In genomic region chr1:171826164-171826563, GRCm38 (mm10) we compare ENCODE assay signal across 7 mouse cellular contexts. TPM values are rescaled to one million over a fixed set of nuclear protein-coding genes. Genes with fewer than 3 reads are reported as not detected.
DNase-seq lines count a peak whose midpoint lies in the region; ATAC-seq and TF ChIP-seq lines count a peak whose summit lies in the region.

No protein-coding gene starts in this region.

- 0 out of 2 replicates have a peak, but pooled peaks cover 4% of the 10 kb centered on the region for H3K4me1 ChIP-seq in E14TG2a.4 (replicated peaks; ENCODE audit: low read depth, low read length)
- H3K4me1 ChIP-seq in forebrain, embryonic 16.5 days (replicated peaks; ENCODE audit: control insufficient read depth, insufficient read depth, low read length) = no peaks in the 10 kb centered on the region

- peak; percentile 91 for ATAC-seq in megakaryocyte-erythroid progenitor cell, adult 5-6 weeks (replicated peaks; ENCODE audit: low FRiP score, low TSS enrichment, poor library complexity, severe bottlenecking)
- no peak for ATAC-seq in forebrain, embryonic 16.5 days

- no peaks in the 10 kb centered on the region for H3K27me3 ChIP-seq in E14TG2a.4 (ENCODE audit: insufficient read depth, low read length)
- no peaks in the 10 kb centered on the region for H3K27me3 ChIP-seq in forebrain, embryonic 16.5 days (replicated peaks; ENCODE audit: control insufficient read depth, insufficient read depth, low read length)

- DNase-seq in left cerebral cortex, adult 2 months (ENCODE audit: extremely low spot score in 1 of 2, low spot score in 2 of 2) = no peak
- DNase-seq in left cerebral cortex, adult 11 months (ENCODE audit: low spot score) = no peak
- DNase-seq in T-cell, adult 2 months (ENCODE audit: low spot score) = peak; percentile 43
- no peak for DNase-seq in gastrocnemius, postnatal 10 days

- H3K9me3 ChIP-seq in E14TG2a.4 (ENCODE audit: low read length) = no peaks in the 10 kb centered on the region
- H3K9me3 ChIP-seq in forebrain, embryonic 16.5 days (ENCODE audit: control insufficient read depth, low read length) = no peaks in the 10 kb centered on the region

- intact Hi-C loops in left cerebral cortex, adult 2 months (cut with DNase I) = no loop called here

- H3K4me2 ChIP-seq in forebrain, embryonic 16.5 days (ENCODE audit: low read length) = no peak overlapping the region

- H3K4me3 ChIP-seq in left cerebral cortex, adult 2 months = no peak overlapping the region
- no peak overlapping the region for H3K4me3 ChIP-seq in E14TG2a.4 (replicated peaks; ENCODE audit: low read length)
- H3K4me3 ChIP-seq in forebrain, embryonic 16.5 days (replicated peaks; ENCODE audit: low read length) = no peak overlapping the region

- no peak overlapping the region for H3K9ac ChIP-seq in forebrain, embryonic 16.5 days (replicated peaks; ENCODE audit: low read depth, low read length)

- H3K27ac ChIP-seq in left cerebral cortex, adult 2 months = no peak overlapping the region
- no peak overlapping the region for H3K27ac ChIP-seq in forebrain, embryonic 16.5 days (ENCODE audit: low read length)

- H3K36me3 ChIP-seq in E14TG2a.4 (ENCODE audit: insufficient read depth, low read length) = no peaks in the 10 kb centered on the region
- H3K36me3 ChIP-seq in forebrain, embryonic 16.5 days (ENCODE audit: control insufficient read depth, insufficient read depth) = no peaks in the 10 kb centered on the region

- TF ChIP-seq CTCF in left cerebral cortex, adult 2 months (IDR thresholded peaks at IDR 0.05) = peak; percentile 73
- TF ChIP-seq CTCF in E14TG2a.4 (conservative IDR thresholded peaks at IDR 0.05; ENCODE audit: low read length) = peak; percentile 47

RNA-seq across cellular contexts. Expression of gene Cd84, which starts 13.3 kb away (rescaled TPM):
- 1 to 10 TPM; 1.9 to 2.1 TPM for total RNA-seq in left cerebral cortex, adult 2 months (2021)
- total RNA-seq in megakaryocyte-erythroid progenitor cell, adult 5-6 weeks (2014; fragmentation: Nextera tagmentation) = 17.2 and 17.3 TPM in 2 replicates
- total RNA-seq in megakaryocyte-erythroid progenitor cell, adult 5-6 weeks (2017) = 20.1 and 61.3 TPM in 2 replicates
- total RNA-seq in gastrocnemius, postnatal 10 days (2021) = 1 to 10 TPM; 2.1 to 5.0 TPM
- 0.82 and 0.86 TPM in 2 replicates for polyA plus RNA-seq in forebrain, embryonic 16.5 days (2015; fragmentation: Nextera tagmentation; extraction: Ambion mirVana)

RNA-seq across cellular contexts. Expression of gene Slamf1, which starts 59.2 kb away (rescaled TPM):
- under 1 TPM; 0.52 to 0.68 TPM for total RNA-seq in left cerebral cortex, adult 2 months (2021)
- 4.9 and 6.2 TPM in 2 replicates for total RNA-seq in megakaryocyte-erythroid progenitor cell, adult 5-6 weeks (2014; fragmentation: Nextera tagmentation)
- 4.3 and 7.6 TPM in 2 replicates for total RNA-seq in megakaryocyte-erythroid progenitor cell, adult 5-6 weeks (2017)
- total RNA-seq in gastrocnemius, postnatal 10 days (2021) = under 1 TPM in 1 of 2 experiments, not detected in 1; 0.05 TPM
- 0.10 and 0.24 TPM in 2 replicates for polyA plus RNA-seq in forebrain, embryonic 16.5 days (2015; fragmentation: Nextera tagmentation; extraction: Ambion mirVana)
